Mouse (Mus musculus): ENCODE results near the gene Idh3a. TPM values are rescaled to one million over a fixed set of nuclear protein-coding genes. Genes with fewer than 3 reads are reported as not detected.

Gene Idh3a
- polyA plus RNA-seq, 1 experiment from 2014 or later, result 141 TPM

- no peaks in the 10 kb centered on the region for H3K36me3 ChIP-seq (ENCODE audit: control insufficient read depth, insufficient read depth, low read length)
- H3K27ac ChIP-seq (ENCODE audit: low read depth, low read length), result no peak overlapping the region
- H3K4me3 ChIP-seq (ENCODE audit: low read depth, low read length), result no peak overlapping the region
- DNase-seq (ENCODE audit: low spot score) (no peak), ATAC-seq (no peak)
- H3K9ac ChIP-seq (ENCODE audit: low read length), result no peak overlapping the region
- WGBS, result 97% methylated on average over 1 of the region's 1 CpGs
- no peaks in the 10 kb centered on the region for H3K27me3 ChIP-seq (replicated peaks; ENCODE audit: control insufficient read depth, insufficient read depth, low read length)
- no peaks in the 10 kb centered on the region for H3K4me1 ChIP-seq (ENCODE audit: control insufficient read depth, insufficient read depth, low read length)
- H3K4me2 ChIP-seq (ENCODE audit: low read length), result no peak overlapping the region
- H3K9me3 ChIP-seq (replicated peaks; ENCODE audit: control insufficient read depth, low read length), result no peaks in the 10 kb centered on the region
Observed at GRCm38 (mm10) chr9:54649360-54649759, 63.2 kb downstream of the Idh3a start.

- no peak overlapping the region for H3K9ac ChIP-seq (ENCODE audit: low read length)
- no peak overlapping the region for H3K27ac ChIP-seq (ENCODE audit: low read depth, low read length)
- no peaks in the 10 kb centered on the region for H3K9me3 ChIP-seq (replicated peaks; ENCODE audit: control insufficient read depth, low read length)
- no peaks in the 10 kb centered on the region for H3K36me3 ChIP-seq (ENCODE audit: control insufficient read depth, insufficient read depth, low read length)
- H3K27me3 ChIP-seq (replicated peaks; ENCODE audit: control insufficient read depth, insufficient read depth, low read length), result no peaks in the 10 kb centered on the region
- H3K4me1 ChIP-seq (ENCODE audit: control insufficient read depth, insufficient read depth, low read length), result no peaks in the 10 kb centered on the region
- H3K4me2 ChIP-seq (ENCODE audit: low read length), result no peak overlapping the region
- ATAC-seq (no peak), DNase-seq (ENCODE audit: low spot score) (no peak)
- WGBS, result 93% methylated on average over 2 of the region's 2 CpGs
- H3K4me3 ChIP-seq (ENCODE audit: low read depth, low read length), result no peak overlapping the region
Observed at GRCm38 (mm10) chr9:54652778-54653177, 66.6 kb downstream of the Idh3a start.

Other genes with a start within 250 kb of the Idh3a start
- 39.5 and 53.7 TPM in 2 replicates for gene Dmxl2, start 84.7 kb upstream of the Idh3a start, polyA plus RNA-seq (2014; fragmentation: Nextera tagmentation; extraction: Ambion mirVana)
- gene Sh2d7, start 47.4 kb upstream of the Idh3a start, polyA plus RNA-seq (2014; fragmentation: Nextera tagmentation; extraction: Ambion mirVana), result 0.10 TPM in 2 replicates
- gene Cib2, start 26.1 kb upstream of the Idh3a start, polyA plus RNA-seq (2014; fragmentation: Nextera tagmentation; extraction: Ambion mirVana), result 42.7 and 43.4 TPM in 2 replicates
- 18.6 and 21.9 TPM in 2 replicates for gene Acsbg1, start 75.5 kb downstream of the Idh3a start, polyA plus RNA-seq (2014; fragmentation: Nextera tagmentation; extraction: Ambion mirVana)
- 5.2 and 5.5 TPM in 2 replicates for gene Dnaja4, start 112.5 kb downstream of the Idh3a start, polyA plus RNA-seq (2014; fragmentation: Nextera tagmentation; extraction: Ambion mirVana)
- 141 and 159 TPM in 2 replicates for gene Wdr61, start 148.2 kb downstream of the Idh3a start, polyA plus RNA-seq (2014; fragmentation: Nextera tagmentation; extraction: Ambion mirVana)
- gene Crabp1, start 178.4 kb downstream of the Idh3a start, polyA plus RNA-seq (2014; fragmentation: Nextera tagmentation; extraction: Ambion mirVana), result 44.7 and 51.7 TPM in 2 replicates

Data from forebrain, embryonic 14.5 days (tissue).